Mouse (Mus musculus): ENCODE measurements at regions not wholly inside any gene's neighbourhood (a gene's known extent, or its start where the extent isn't known, plus 50 kb on each side); places are given as distances from the start of the nearest gene placed in this dataset.

GRCm38 (mm10) chr11:17694145-17694544, 259.5 kb downstream of the Etaa1 start:
- no peak for TF ChIP-seq CTCF (IDR thresholded peaks at IDR 0.05; ENCODE audit: low read depth, low read length)
- no peak for TF ChIP-seq TAL1 (conservative IDR thresholded peaks at IDR 0.05; ENCODE audit: low read depth, low read length)
- TF ChIP-seq POLR2AphosphoS5 (IDR thresholded peaks at IDR 0.05; ENCODE audit: insufficient replicate concordance, low read depth, low read length), result no peak
- TF ChIP-seq GATA1 (IDR thresholded peaks at IDR 0.05; ENCODE audit: borderline replicate concordance, low read length), result no peak

Measured in G1E (cell line).